Mouse (Mus musculus) liver, adult 2 months (tissue): ENCODE results near the gene Gja4. TPM values are rescaled to one million over a fixed set of nuclear protein-coding genes. Genes with fewer than 3 reads are reported as not detected.

Source experiments
- DNase-seq: peaks from one replicate; pipeline ENCODE4 v3.0.0-alpha.2; 2011; ENCODE audit warnings: low read depth, low spot score; ENCODE audit errors: extremely low read depth
- H3K27ac ChIP-seq: fragments of 200-500 bp; replicated peaks from 2 replicates; pipeline ENCODE4 v1.5.1; 2012; ENCODE audit warnings: low read depth, mild to moderate bottlenecking, control low read depth, inconsistent platforms, low read length; ENCODE audit not compliant: insufficient read depth
- H3K27me3 ChIP-seq: fragments of 200-500 bp; 2 replicates; pipeline ENCODE4 v1.6.1; 2012; ENCODE audit warnings: mild to moderate bottlenecking, moderate library complexity, low read length, inconsistent platforms; ENCODE audit not compliant: control insufficient read depth, insufficient read depth
- H3K36me3 ChIP-seq: fragments of 200-500 bp; 2 replicates; pipeline ENCODE4 v1.6.1; 2012; ENCODE audit warnings: low read length, inconsistent platforms; ENCODE audit not compliant: control insufficient read depth, insufficient read depth
- H3K4me1 ChIP-seq: fragments of 200-500 bp; 2 replicates; pipeline ENCODE4 v1.6.1; 2011; ENCODE audit warnings: low read length; ENCODE audit not compliant: control insufficient read depth, insufficient read depth
- H3K4me3 ChIP-seq: fragments of 200-500 bp; 2 replicates; pipeline ENCODE4 v1.5.1; 2011; ENCODE audit warnings: low read depth, mild to moderate bottlenecking, control low read depth, low read length, moderate library complexity; ENCODE audit not compliant: insufficient read depth
- H3K79me2 ChIP-seq: fragments of 200-500 bp; 2 replicates; pipeline ENCODE4 v1.6.1; 2012; ENCODE audit warnings: inconsistent platforms, mild to moderate bottlenecking, low read length, moderate library complexity; ENCODE audit not compliant: control insufficient read depth, insufficient read depth
- H3K9ac ChIP-seq: fragments of 200-500 bp; 2 replicates; pipeline ENCODE4 v1.6.1; 2012; ENCODE audit warnings: low read depth, mild to moderate bottlenecking, control low read depth, inconsistent platforms, low read length
- CTCF ChIP-seq: fragments of 200-500 bp; IDR thresholded peaks from 2 replicates; pipeline ENCODE4 v1.5.1; 2011; ENCODE audit warnings: low read depth, low read length, control low read depth
- POLR2A ChIP-seq: fragments of 200-500 bp; IDR thresholded peaks from 2 replicates; pipeline ENCODE4 v1.6.1; 2011; ENCODE audit warnings: low read length, control low read depth; ENCODE audit not compliant: insufficient read depth; ENCODE audit errors: extremely low read depth
- WGBS: fragments of 180-500 bp; shearing (Covaris S2); methylation state at CpG from one replicate; pipeline ENCODE4 v1.1.7; 2018; 5-methylcytosine and 5-hydroxymethylcytosine counted together
- polyA plus RNA-seq: library from polyadenylated mRNA; depleted of rRNA; stranded (reverse); fragments of >200 nt; gene quantifications from 2 replicates; pipeline ENCODE4 v1.2.3, GENCODE M21; 2012; rRNA removed
- total RNA-seq: library from RNA; depleted of rRNA; stranded (reverse); fragments of >200 nt; gene quantifications from 2 replicates; pipeline ENCODE4 v1.2.3, GENCODE M21; 2014; rRNA removed

Gja4 gene
- total and polyA plus RNA-seq, 2 experiments: 1.9 to 8.0 TPM

- 47% methylated on average over 9 of the region's 9 CpGs for WGBS
Observed at GRCm38 (mm10) chr4:127278451-127279001, 35.3 kb downstream of the Gja4 start.

GRCm38 (mm10) chr4:127264183-127264554, 49.7 kb downstream of the Gja4 start:
- H3K4me1 ChIP-seq: peaks cover 3% of the 10 kb centered on the region; the same call in 1 of the 2 replicates
- no peak for DNase-seq
- WGBS: 67% methylated on average over 5 of the region's 5 CpGs
- H3K4me3 ChIP-seq: no peak overlapping the region
- no peaks in the 10 kb centered on the region for H3K36me3 ChIP-seq
- no peak for TF ChIP-seq CTCF
- TF ChIP-seq POLR2A: no peak
- H3K9ac ChIP-seq: no peak overlapping the region; the same call in 1 of the 2 replicates
- H3K27me3 ChIP-seq: no peaks in the 10 kb centered on the region
- H3K79me2 ChIP-seq: no peaks in the 10 kb centered on the region
- H3K27ac ChIP-seq: peak overlapping the region; percentile 92

More at GRCm38 (mm10) chr4:127278451-127279001, 35.3 kb downstream of the Gja4 start:
- no peaks in the 10 kb centered on the region for H3K79me2 ChIP-seq
- H3K9ac ChIP-seq: no peak overlapping the region
- no peaks in the 10 kb centered on the region for H3K27me3 ChIP-seq
- no peak overlapping the region for H3K4me3 ChIP-seq
- no peaks in the 10 kb centered on the region; the same call in 1 of the 2 replicates for H3K4me1 ChIP-seq
- no peak for DNase-seq
- H3K27ac ChIP-seq: peak overlapping the region; percentile 91
- TF ChIP-seq POLR2A (no peak), CTCF (no peak)
- H3K36me3 ChIP-seq: no peaks in the 10 kb centered on the region

GRCm38 (mm10) chr4:127263438-127264182, 50.2 kb downstream of the Gja4 start:
- no peak overlapping the region; the same call in 1 of the 2 replicates for H3K9ac ChIP-seq
- 60% methylated on average over 19 of the region's 19 CpGs for WGBS
- H3K4me3 ChIP-seq: no peak overlapping the region
- peak overlapping the region; percentile 92 for H3K27ac ChIP-seq
- H3K4me1 ChIP-seq: peaks cover 3% of the 10 kb centered on the region; the same call in 1 of the 2 replicates
- no peaks in the 10 kb centered on the region for H3K36me3 ChIP-seq
- no peaks in the 10 kb centered on the region for H3K27me3 ChIP-seq
- no peaks in the 10 kb centered on the region for H3K79me2 ChIP-seq
- TF ChIP-seq POLR2A: no peak
- TF ChIP-seq CTCF: no peak
- no peak for DNase-seq

- H3K79me2 ChIP-seq: no peaks in the 10 kb centered on the region
- 71% methylated on average over 14 of the region's 14 CpGs for WGBS
- H3K4me1 ChIP-seq: peaks cover 8% of the 10 kb centered on the region; the same call in 1 of the 2 replicates
- TF ChIP-seq CTCF (no peak), POLR2A (no peak)
- H3K4me3 ChIP-seq: no peak overlapping the region
- H3K27me3 ChIP-seq: no peaks in the 10 kb centered on the region
- no peaks in the 10 kb centered on the region for H3K36me3 ChIP-seq
- H3K9ac ChIP-seq: no peak overlapping the region
- DNase-seq: no peak
- peak overlapping the region; percentile 55 for H3K27ac ChIP-seq
Observed at GRCm38 (mm10) chr4:127261601-127262000, 52.2 kb downstream of the Gja4 start.

Other genes starting within 250 kb of the Gja4 start
- 6.8 and 7.2 TPM in 2 replicates for gene Zmym6, start 236.7 kb downstream of the Gja4 start, total RNA-seq
- 0.98 and 1.4 TPM in 2 replicates for gene Zmym6, start 236.7 kb downstream of the Gja4 start, polyA plus RNA-seq
- gene Tmem35b, start 190.3 kb downstream of the Gja4 start, total RNA-seq: 11.1 and 11.5 TPM in 2 replicates
- 11.4 and 11.8 TPM in 2 replicates for gene Tmem35b, start 190.3 kb downstream of the Gja4 start, polyA plus RNA-seq
- gene Dlgap3, start 144.8 kb downstream of the Gja4 start, total RNA-seq: not detected in 2 replicates
- 0.05 and 0.06 TPM in 2 replicates for gene Dlgap3, start 144.8 kb downstream of the Gja4 start, polyA plus RNA-seq
- 24.4 and 27.1 TPM in 2 replicates for gene Smim12, start 70.3 kb downstream of the Gja4 start, total RNA-seq
- gene Smim12, start 70.3 kb downstream of the Gja4 start, polyA plus RNA-seq: 24.1 and 32.3 TPM in 2 replicates
- gene Gjb3, start 16.8 kb upstream of the Gja4 start, total RNA-seq: not detected in 2 replicates
- gene Gjb3, start 16.8 kb upstream of the Gja4 start, polyA plus RNA-seq: not detected in 2 replicates
- gene Gjb4, start 40.0 kb upstream of the Gja4 start, total RNA-seq: not detected in 2 replicates
- not detected in 2 replicates for gene Gjb4, start 40.0 kb upstream of the Gja4 start, polyA plus RNA-seq
- not detected in 2 replicates for gene Gjb5, start 44.1 kb upstream of the Gja4 start, total RNA-seq
- gene Gjb5, start 44.1 kb upstream of the Gja4 start, polyA plus RNA-seq: 0.05 TPM in 1 of 2 replicates, not detected in the other